Mouse (Mus musculus) spleen, adult 2 months (tissue): ENCODE measurements around the gene Tmem200a. TPM values are rescaled to one million over a fixed set of nuclear protein-coding genes. Genes with fewer than 3 reads are reported as not detected.

Experiments used
- DNase-seq, 2 experiments: peaks; one replicate each; pipeline versions ENCODE4 v3.0.0 to v3.0.0-alpha.2; 2012 to 2021; ENCODE audit warnings: low spot score in 2 of 2, low read depth in 1 of 2
- H3K27ac ChIP-seq: fragments of 200-500 bp; 2 replicates; pipeline ENCODE4 v1.5.1; 2012; ENCODE audit warnings: low read length, inconsistent platforms; ENCODE audit not compliant: insufficient read depth
- H3K27me3 ChIP-seq: fragments of 200-500 bp; 2 replicates; pipeline ENCODE4 v1.6.1; 2012; ENCODE audit warnings: mild to moderate bottlenecking, moderate library complexity, low read length, inconsistent platforms; ENCODE audit not compliant: control insufficient read depth, insufficient read depth
- H3K36me3 ChIP-seq: fragments of 200-500 bp; 2 replicates; pipeline ENCODE4 v1.6.1; 2012; ENCODE audit warnings: mild to moderate bottlenecking, low read length, inconsistent platforms; ENCODE audit not compliant: control insufficient read depth, insufficient read depth
- H3K4me1 ChIP-seq: fragments of 200-500 bp; 2 replicates; pipeline ENCODE4 v1.6.1; 2011; ENCODE audit warnings: inconsistent platforms; ENCODE audit not compliant: control insufficient read depth, insufficient read depth, insufficient read length
- H3K4me3 ChIP-seq: fragments of 200-500 bp; 2 replicates; pipeline ENCODE4 v1.5.1; 2011; ENCODE audit warnings: mild to moderate bottlenecking, inconsistent platforms; ENCODE audit not compliant: insufficient read depth, insufficient read length; ENCODE audit errors: extremely low read depth
- CTCF ChIP-seq: fragments of 200-500 bp; IDR thresholded peaks from 2 replicates; pipeline ENCODE4 v1.5.1; 2011; ENCODE audit warnings: mild to moderate bottlenecking, inconsistent platforms; ENCODE audit not compliant: insufficient read depth, insufficient read length, insufficient replicate concordance; ENCODE audit errors: extremely low read depth
- POLR2A ChIP-seq: fragments of 200-500 bp; IDR thresholded peaks from 2 replicates; pipeline ENCODE4 v1.6.1; 2011; ENCODE audit warnings: low read depth, low read length, inconsistent platforms
- WGBS: fragments of 180-500 bp; shearing (Covaris S2); methylation state at CpG from one replicate; pipeline ENCODE4 v1.1.7; 2018; 5-methylcytosine and 5-hydroxymethylcytosine counted together
- polyA plus RNA-seq: library from polyadenylated mRNA; depleted of rRNA; stranded (reverse); fragments of >200 nt; gene quantifications from 2 replicates; pipeline ENCODE4 v1.2.3, GENCODE M21; 2012

Gene Tmem200a
- polyA plus RNA-seq, 1 experiment = 1.0 TPM

DNA sequence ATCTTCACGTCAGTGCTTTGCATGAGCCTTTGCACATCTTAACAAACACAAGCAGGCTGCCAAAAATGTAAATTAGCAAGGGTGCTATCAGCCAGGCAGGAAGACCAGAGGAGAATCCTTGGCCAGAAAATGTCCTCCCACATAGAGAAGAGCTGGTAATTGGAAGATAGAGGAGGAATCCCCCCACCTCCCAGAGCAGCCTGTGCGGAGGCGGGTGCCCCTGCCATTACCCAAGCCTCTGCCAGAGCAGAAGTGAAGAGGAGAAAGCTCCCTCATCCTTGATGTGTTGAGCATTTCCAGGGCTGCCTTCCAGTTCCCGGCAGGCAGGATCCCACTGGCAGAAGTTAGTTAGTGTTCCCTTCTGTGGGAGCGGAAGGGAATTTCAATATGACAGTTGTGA, 43.9 kb downstream of the Tmem200a start:
- no peaks in the 10 kb centered on the region for H3K27me3 ChIP-seq
- TF ChIP-seq CTCF (no peak), POLR2A (no peak)
- H3K36me3 ChIP-seq = no peaks in the 10 kb centered on the region
- DNase-seq = no peak
- H3K27ac ChIP-seq = no peak overlapping the region
- WGBS = 79% methylated on average over 5 of the region's 5 CpGs
- no peak overlapping the region for H3K4me3 ChIP-seq
- H3K4me1 ChIP-seq = no peaks in the 10 kb centered on the region

DNA sequence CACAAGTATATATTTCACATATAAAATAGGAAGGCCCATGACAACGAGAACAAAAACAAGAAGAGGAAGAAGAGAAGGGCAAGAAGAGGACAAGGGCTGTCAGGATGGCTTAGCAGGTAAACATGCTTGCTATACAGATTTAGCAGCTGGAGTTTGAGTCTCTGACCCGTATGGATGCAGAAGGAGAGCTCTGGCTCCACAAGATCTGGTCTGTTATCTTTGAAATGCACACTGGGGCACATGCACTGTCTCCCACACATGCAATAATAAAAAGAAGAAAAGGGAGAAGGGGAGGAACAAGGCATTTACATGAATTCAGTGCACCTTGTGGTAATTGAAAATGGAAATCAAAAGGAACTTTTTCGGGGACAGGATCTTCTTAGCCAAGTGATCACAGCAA, 60.1 kb downstream of the Tmem200a start:
- Histone ChIP-seq H3K36me3 (no peaks in the 10 kb centered on the region), H3K27ac (no peak overlapping the region), H3K4me3 (no peak overlapping the region), H3K27me3 (no peaks in the 10 kb centered on the region), H3K4me1 (no peaks in the 10 kb centered on the region)
- TF ChIP-seq CTCF (no peak), POLR2A (no peak)
- no peak for DNase-seq
- 74% methylated on average over 3 of the region's 3 CpGs for WGBS

DNA sequence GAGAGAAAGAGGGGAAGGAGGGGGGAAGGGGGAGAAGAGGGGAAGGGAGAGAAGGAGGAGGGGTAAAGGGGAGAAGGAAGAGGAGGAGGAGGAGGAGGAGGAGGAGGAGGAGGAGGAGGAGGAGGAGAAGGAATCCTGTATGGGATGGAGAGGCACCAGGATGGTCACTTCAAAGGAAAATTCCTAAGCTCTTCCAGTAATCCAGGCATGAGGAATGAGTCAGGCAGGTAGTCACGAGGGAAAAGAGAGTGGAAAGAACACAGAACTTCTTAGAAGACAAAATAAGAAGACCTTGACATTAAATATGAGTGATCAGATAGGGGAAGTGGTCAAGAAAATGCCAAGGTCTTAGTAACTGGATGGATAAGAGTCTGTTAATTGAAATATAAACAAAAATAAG, 64.6 kb downstream of the Tmem200a start:
- H3K27ac ChIP-seq = no peak overlapping the region
- DNase-seq = no peak
- no peaks in the 10 kb centered on the region for H3K36me3 ChIP-seq
- 51% methylated on average over 1 of the region's 1 CpGs for WGBS
- H3K27me3 ChIP-seq = no peaks in the 10 kb centered on the region
- TF ChIP-seq POLR2A (no peak), CTCF (no peak)
- H3K4me1 ChIP-seq = no peaks in the 10 kb centered on the region
- no peak overlapping the region for H3K4me3 ChIP-seq

DNA sequence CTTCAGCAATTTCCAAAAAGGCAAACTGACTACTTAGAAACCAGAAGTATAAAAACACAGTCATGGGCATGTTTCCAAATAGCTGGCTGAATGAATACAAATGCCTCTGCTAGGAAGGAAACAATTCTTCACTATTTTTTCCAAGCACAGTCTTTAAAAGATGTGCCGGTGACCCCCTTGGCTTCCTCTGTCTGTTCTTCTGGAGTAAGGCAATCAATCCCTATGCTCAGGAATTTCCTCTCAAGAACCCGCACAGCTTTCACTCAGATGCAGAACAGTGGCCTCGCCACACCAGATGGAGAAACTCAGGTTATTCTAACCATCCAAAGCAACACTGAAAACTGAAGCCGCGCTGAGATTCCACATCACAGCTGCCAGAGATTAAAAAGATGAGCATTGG, 69.9 kb downstream of the Tmem200a start:
- DNase-seq = no peak
- TF ChIP-seq POLR2A (no peak), CTCF (no peak)
- no peaks in the 10 kb centered on the region for H3K4me1 ChIP-seq
- H3K36me3 ChIP-seq = no peaks in the 10 kb centered on the region
- H3K4me3 ChIP-seq = no peak overlapping the region
- no peaks in the 10 kb centered on the region for H3K27me3 ChIP-seq
- H3K27ac ChIP-seq = no peak overlapping the region
- 60% methylated on average over 5 of the region's 5 CpGs for WGBS

DNA sequence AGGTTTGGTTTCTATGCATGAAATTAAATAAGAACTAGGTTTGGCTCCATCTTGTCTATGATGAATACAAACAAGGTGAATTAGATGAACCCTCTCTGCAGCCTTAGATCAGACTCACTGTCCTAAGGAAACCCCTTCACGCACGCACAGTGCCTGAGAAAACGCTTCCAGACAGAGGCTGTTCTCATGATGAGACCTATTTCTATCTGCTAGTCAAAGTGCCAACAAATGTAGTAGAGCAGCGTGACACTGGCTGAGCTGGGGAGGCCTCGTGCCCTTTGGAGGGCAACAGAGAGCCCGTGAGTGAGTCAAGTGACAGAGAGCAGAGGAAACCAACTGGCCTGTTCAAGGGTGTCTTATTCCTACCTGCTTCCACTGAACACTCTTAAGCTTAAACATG, 73.4 kb downstream of the Tmem200a start:
- no peaks in the 10 kb centered on the region for H3K36me3 ChIP-seq
- no peak overlapping the region for H3K27ac ChIP-seq
- no peak for TF ChIP-seq POLR2A
- no peak for TF ChIP-seq CTCF
- WGBS = 86% methylated on average over 6 of the region's 6 CpGs
- no peak overlapping the region for H3K4me3 ChIP-seq
- H3K27me3 ChIP-seq = no peaks in the 10 kb centered on the region
- H3K4me1 ChIP-seq = no peaks in the 10 kb centered on the region
- no peak for DNase-seq

DNA sequence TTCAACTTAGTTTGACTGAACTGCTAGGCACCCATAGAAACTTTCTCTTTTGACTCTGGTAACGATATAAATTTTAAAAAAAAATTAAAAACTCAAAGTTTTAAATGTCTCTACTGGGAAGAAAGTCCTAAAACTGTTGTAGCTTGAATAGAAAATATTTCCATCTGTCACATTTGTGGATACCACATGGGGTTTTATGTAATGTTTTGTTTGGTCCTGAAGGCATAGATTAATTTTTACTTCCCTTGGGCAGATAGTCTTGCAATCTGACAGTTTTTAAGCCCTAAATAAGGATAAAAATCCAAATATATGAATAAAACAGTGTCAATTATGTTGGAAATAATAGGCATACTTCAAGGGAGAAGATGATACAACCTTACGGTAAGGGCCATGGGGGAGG, 78.0 kb downstream of the Tmem200a start:
- Histone ChIP-seq H3K27me3 (no peaks in the 10 kb centered on the region), H3K36me3 (no peaks in the 10 kb centered on the region), H3K4me1 (no peaks in the 10 kb centered on the region), H3K27ac (no peak overlapping the region), H3K4me3 (no peak overlapping the region)
- TF ChIP-seq CTCF (no peak), POLR2A (no peak)
- 87% methylated on average over 2 of the region's 2 CpGs for WGBS
- no peak for DNase-seq

DNA sequence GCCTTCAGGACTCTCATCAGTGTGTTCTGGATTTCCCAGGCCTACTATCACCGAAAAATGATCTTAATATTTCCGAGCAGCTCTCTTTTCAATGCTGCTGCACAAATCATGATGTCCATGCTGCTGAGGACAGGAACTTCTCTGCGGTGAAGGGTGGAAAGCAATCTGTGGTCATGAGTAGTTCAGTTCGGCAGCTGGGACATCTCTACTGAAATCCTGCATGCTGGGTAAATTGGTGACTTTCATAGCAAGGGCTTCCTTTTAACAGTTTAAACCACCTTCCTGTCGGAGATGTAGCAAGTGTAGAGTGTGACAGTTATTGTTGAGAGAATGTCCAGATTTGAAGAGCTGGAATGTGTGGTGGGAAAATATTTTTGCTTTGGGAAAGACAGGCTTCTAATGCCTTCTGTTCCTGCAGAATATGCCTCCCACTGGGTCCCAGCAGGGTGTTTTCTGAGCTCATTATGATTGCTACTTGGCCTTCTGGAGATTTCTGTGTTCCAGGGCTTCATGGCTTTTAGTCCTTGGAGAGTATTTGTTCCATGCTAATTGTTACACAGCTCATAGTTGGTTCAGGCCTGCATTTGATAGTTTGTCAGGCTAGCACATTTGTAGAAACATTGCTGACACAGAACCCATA, 79.4 kb downstream of the Tmem200a start:
- H3K36me3 ChIP-seq = no peaks in the 10 kb centered on the region
- no peaks in the 10 kb centered on the region for H3K4me1 ChIP-seq
- H3K4me3 ChIP-seq = no peak overlapping the region
- no peaks in the 10 kb centered on the region for H3K27me3 ChIP-seq
- WGBS = 81% methylated on average over 5 of the region's 5 CpGs
- no peak overlapping the region for H3K27ac ChIP-seq
- no peak for DNase-seq
- TF ChIP-seq CTCF (no peak), POLR2A (no peak)

DNA sequence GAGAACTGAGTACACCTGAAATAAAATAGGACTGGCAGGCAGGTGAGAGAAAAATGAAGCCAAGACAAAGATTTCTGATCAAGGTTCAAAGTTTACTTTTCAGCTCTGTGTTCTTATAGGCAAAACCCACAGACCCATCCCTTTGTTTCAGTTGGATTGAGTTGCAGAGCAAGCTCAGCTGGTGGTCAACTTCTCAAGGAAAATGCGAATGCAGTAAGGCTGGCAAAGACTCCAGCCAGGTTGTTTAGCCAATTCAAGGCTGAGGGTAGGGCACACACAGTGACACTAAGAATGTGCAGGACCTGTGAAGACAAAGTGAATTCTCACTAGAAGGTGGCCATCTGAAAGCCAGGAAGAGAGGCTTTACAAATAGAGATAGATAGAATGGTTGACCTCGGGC, 94.8 kb downstream of the Tmem200a start:
- no peak overlapping the region for H3K4me3 ChIP-seq
- no peaks in the 10 kb centered on the region for H3K4me1 ChIP-seq
- H3K27me3 ChIP-seq = no peaks in the 10 kb centered on the region
- 70% methylated on average over 2 of the region's 2 CpGs for WGBS
- no peak overlapping the region for H3K27ac ChIP-seq
- TF ChIP-seq POLR2A (no peak), CTCF (no peak)
- DNase-seq = no peak
- H3K36me3 ChIP-seq = no peaks in the 10 kb centered on the region
